Mouse (Mus musculus) liver, embryonic 12.5 days (tissue): Measurements from ENCODE around the gene Gpr142. TPM values are rescaled to one million over a fixed set of nuclear protein-coding genes. Genes with fewer than 3 reads are reported as not detected.

ENCODE experiments used
- ATAC-seq: fragments of 200-750 bp; cut with Nextera tagmentation; 2 replicates; pipeline ENCODE4 v1.8.0; 2017; ENCODE audit warnings: moderate number of reproducible peaks, mild to moderate bottlenecking, moderate library complexity
- H3K27ac ChIP-seq: fragments of 300-500 bp; sonication (generic); 2 replicates; pipeline ENCODE4 v1.5.1; 2016; ENCODE audit warnings: mild to moderate bottlenecking
- H3K27me3 ChIP-seq: fragments of 300-500 bp; sonication (generic); replicated peaks from 2 replicates; pipeline ENCODE4 v1.6.1; 2016; ENCODE audit warnings: mild to moderate bottlenecking, moderate library complexity
- H3K36me3 ChIP-seq: fragments of 300-500 bp; sonication (generic); 2 replicates; pipeline ENCODE4 v1.6.1; 2016; ENCODE audit warnings: mild to moderate bottlenecking, moderate library complexity
- H3K4me1 ChIP-seq: fragments of 300-500 bp; sonication (generic); 2 replicates; pipeline ENCODE4 v1.6.1; 2016
- H3K4me2 ChIP-seq: fragments of 300-500 bp; sonication (generic); 2 replicates; pipeline ENCODE4 v1.6.1; 2016; ENCODE audit warnings: mild to moderate bottlenecking, moderate library complexity
- H3K4me3 ChIP-seq: fragments of 300-500 bp; sonication (generic); 2 replicates; pipeline ENCODE4 v1.5.1; 2016; ENCODE audit warnings: mild to moderate bottlenecking, moderate library complexity
- H3K9ac ChIP-seq: fragments of 300-500 bp; sonication (generic); 2 replicates; pipeline ENCODE4 v1.6.1; 2016; ENCODE audit warnings: mild to moderate bottlenecking, moderate library complexity
- H3K9me3 ChIP-seq: fragments of 300-500 bp; sonication (generic); replicated peaks from 2 replicates; pipeline ENCODE4 v1.6.1; 2016; ENCODE audit warnings: mild to moderate bottlenecking, moderate library complexity
- WGBS: fragments of 180-500 bp; shearing (Covaris S2); methylation state at CpG from one replicate; pipeline ENCODE4 v1.1.7; 2016; ENCODE audit not compliant: insufficient replicate concordance; 5-methylcytosine and 5-hydroxymethylcytosine counted together
- polyA plus RNA-seq: library from polyadenylated mRNA; unstranded; fragments of >200 nt; fragmentation: Nextera tagmentation; extraction: Ambion mirVana; gene quantifications from 2 replicates; pipeline ENCODE4 v1.2.1, GENCODE M21; 2016

The Gpr142 gene
- not detected in 2 replicates for polyA plus RNA-seq

GRCm38 (mm10) chr11:114798624-114799023 is at the start of gene Gpr142:
TSS of gene Gpr142 (plus strand) at chr11:114798924.
- no peak within 1 kb of the TSS for H3K27ac ChIP-seq
- no peak within 1 kb of the TSS for H3K4me2 ChIP-seq
- H3K9me3 ChIP-seq: no peaks in the 10 kb centered on the region
- ATAC-seq: no peak
- no peaks in the 10 kb centered on the region for H3K36me3 ChIP-seq
- no peak within 1 kb of the TSS for H3K9ac ChIP-seq
- peaks cover 40% of the 10 kb centered on the region for H3K27me3 ChIP-seq
- no peaks in the 10 kb centered on the region; the same call in 1 of the 2 replicates for H3K4me1 ChIP-seq
- WGBS: 67% methylated on average over 3 of the region's 3 CpGs
- H3K4me3 ChIP-seq: no peak within 1 kb of the TSS

- Histone ChIP-seq H3K27me3 (peaks cover 64% of the 10 kb centered on the region), H3K36me3 (no peaks in the 10 kb centered on the region), H3K9me3 (no peaks in the 10 kb centered on the region), H3K4me2 (peak within 1 kb of the TSS; percentile 80), H3K4me3 (peak within 1 kb of the TSS; percentile 49), H3K9ac (no peak within 1 kb of the TSS; the same call in 1 of the 2 replicates), H3K27ac (no peak within 1 kb of the TSS), H3K4me1 (peaks cover 12% of the 10 kb centered on the region)
- ATAC-seq: peak; percentile 67
- WGBS: 4% methylated on average over 51 of the region's 51 CpGs
These were observed 33.6 kb upstream of the Gpr142 start, which contains the start of gene Kif19a for GRCm38 (mm10) chr11:114764820-114765818. TSS of gene Kif19a (plus strand) at chr11:114765388.

GRCm38 (mm10) chr11:114769911-114770310 is 28.8 kb upstream of the Gpr142 start:
- Histone ChIP-seq H3K27ac (no peak overlapping the region), H3K4me3 (no peak overlapping the region), H3K36me3 (no peaks in the 10 kb centered on the region), H3K4me2 (no peak overlapping the region), H3K4me1 (peaks cover 8% of the 10 kb centered on the region), H3K9me3 (no peaks in the 10 kb centered on the region), H3K9ac (no peak overlapping the region), H3K27me3 (peaks cover 34% of the 10 kb centered on the region)
- WGBS: 52% methylated on average over 6 of the region's 6 CpGs
- ATAC-seq: no peak

GRCm38 (mm10) chr11:114771896-114772295 is 26.8 kb upstream of the Gpr142 start:
- H3K9ac ChIP-seq: no peak overlapping the region
- no peak overlapping the region for H3K27ac ChIP-seq
- H3K4me2 ChIP-seq: no peak overlapping the region
- ATAC-seq: no peak
- no peaks in the 10 kb centered on the region for H3K36me3 ChIP-seq
- WGBS: 55% methylated on average over 2 of the region's 2 CpGs
- peaks cover 29% of the 10 kb centered on the region for H3K27me3 ChIP-seq
- no peaks in the 10 kb centered on the region for H3K9me3 ChIP-seq
- no peaks in the 10 kb centered on the region for H3K4me1 ChIP-seq
- no peak overlapping the region for H3K4me3 ChIP-seq

- 25% methylated on average over 9 of the region's 9 CpGs for WGBS
- Histone ChIP-seq H3K4me3 (no peak overlapping the region), H3K36me3 (no peaks in the 10 kb centered on the region), H3K4me2 (no peak overlapping the region), H3K9ac (no peak overlapping the region), H3K27ac (no peak overlapping the region), H3K27me3 (peaks cover 95% of the 10 kb centered on the region), H3K4me1 (peaks cover 2% of the 10 kb centered on the region; the same call in 1 of the 2 replicates), H3K9me3 (no peaks in the 10 kb centered on the region)
- no peak for ATAC-seq
These were observed 18.6 kb upstream of the Gpr142 start for GRCm38 (mm10) chr11:114780076-114780475.

- no peak overlapping the region for H3K4me2 ChIP-seq
- H3K4me1 ChIP-seq: peaks cover 8% of the 10 kb centered on the region
- no peaks in the 10 kb centered on the region for H3K9me3 ChIP-seq
- no peak overlapping the region for H3K9ac ChIP-seq
- H3K36me3 ChIP-seq: no peaks in the 10 kb centered on the region
- WGBS: 32% methylated on average over 10 of the region's 10 CpGs
- peaks cover 100% of the 10 kb centered on the region for H3K27me3 ChIP-seq
- no peak overlapping the region for H3K27ac ChIP-seq
- H3K4me3 ChIP-seq: no peak overlapping the region
- ATAC-seq: no peak
These were observed 12.8 kb upstream of the Gpr142 start for GRCm38 (mm10) chr11:114785892-114786291.

GRCm38 (mm10) chr11:114786326-114786725 is 12.4 kb upstream of the Gpr142 start:
- no peak for ATAC-seq
- H3K27ac ChIP-seq: no peak overlapping the region
- peaks cover 100% of the 10 kb centered on the region for H3K27me3 ChIP-seq
- peak overlapping the region; percentile 45 for H3K4me2 ChIP-seq
- H3K4me1 ChIP-seq: peaks cover 9% of the 10 kb centered on the region
- no peak overlapping the region for H3K9ac ChIP-seq
- H3K4me3 ChIP-seq: no peak overlapping the region
- no peaks in the 10 kb centered on the region for H3K9me3 ChIP-seq
- H3K36me3 ChIP-seq: no peaks in the 10 kb centered on the region
- 6% methylated on average over 43 of the region's 43 CpGs for WGBS

GRCm38 (mm10) chr11:114787611-114788010 is 11.1 kb upstream of the Gpr142 start:
- Histone ChIP-seq H3K4me1 (peaks cover 19% of the 10 kb centered on the region), H3K9ac (no peak overlapping the region), H3K36me3 (no peaks in the 10 kb centered on the region), H3K9me3 (no peaks in the 10 kb centered on the region), H3K4me3 (no peak overlapping the region), H3K27ac (no peak overlapping the region), H3K27me3 (peaks cover 100% of the 10 kb centered on the region), H3K4me2 (no peak overlapping the region)
- WGBS: 55% methylated on average over 3 of the region's 3 CpGs
- no peak for ATAC-seq

GRCm38 (mm10) chr11:114789061-114789714 is 9.5 kb upstream of the Gpr142 start:
- H3K27me3 ChIP-seq: peaks cover 100% of the 10 kb centered on the region
- H3K9ac ChIP-seq: no peak overlapping the region
- peaks cover 19% of the 10 kb centered on the region for H3K4me1 ChIP-seq
- no peaks in the 10 kb centered on the region for H3K9me3 ChIP-seq
- peak overlapping the region; percentile 37; the same call in 1 of the 2 replicates for H3K4me2 ChIP-seq
- 8% methylated on average over 30 of the region's 30 CpGs for WGBS
- peak; percentile 56 for ATAC-seq
- no peak overlapping the region for H3K27ac ChIP-seq
- H3K36me3 ChIP-seq: no peaks in the 10 kb centered on the region
- no peak overlapping the region for H3K4me3 ChIP-seq

- Histone ChIP-seq H3K9me3 (no peaks in the 10 kb centered on the region), H3K36me3 (no peaks in the 10 kb centered on the region), H3K4me2 (no peak overlapping the region), H3K4me3 (no peak overlapping the region), H3K27ac (no peak overlapping the region), H3K9ac (no peak overlapping the region), H3K27me3 (peaks cover 100% of the 10 kb centered on the region), H3K4me1 (peaks cover 19% of the 10 kb centered on the region)
- no peak for ATAC-seq
- WGBS: 54% methylated on average over 9 of the region's 9 CpGs
These were observed 9.0 kb upstream of the Gpr142 start for GRCm38 (mm10) chr11:114789716-114790115.

- ATAC-seq: no peak
- Histone ChIP-seq H3K27ac (no peak overlapping the region), H3K4me3 (no peak overlapping the region), H3K4me1 (peaks cover 19% of the 10 kb centered on the region), H3K4me2 (no peak overlapping the region), H3K27me3 (peaks cover 100% of the 10 kb centered on the region), H3K36me3 (no peaks in the 10 kb centered on the region), H3K9ac (no peak overlapping the region), H3K9me3 (no peaks in the 10 kb centered on the region)
- WGBS: 44% methylated on average over 12 of the region's 12 CpGs
These were observed 8.6 kb upstream of the Gpr142 start for GRCm38 (mm10) chr11:114790171-114790570.

- no peak overlapping the region for H3K4me3 ChIP-seq
- H3K27me3 ChIP-seq: peaks cover 100% of the 10 kb centered on the region
- no peaks in the 10 kb centered on the region for H3K36me3 ChIP-seq
- H3K9me3 ChIP-seq: no peaks in the 10 kb centered on the region
- no peak for ATAC-seq
- no peak overlapping the region for H3K4me2 ChIP-seq
- peaks cover 19% of the 10 kb centered on the region for H3K4me1 ChIP-seq
- H3K9ac ChIP-seq: no peak overlapping the region
- no peak overlapping the region for H3K27ac ChIP-seq
- 10% methylated on average over 4 of the region's 4 CpGs for WGBS
These were observed 7.9 kb upstream of the Gpr142 start for GRCm38 (mm10) chr11:114790841-114791240.
